In the genomic region with DNA sequence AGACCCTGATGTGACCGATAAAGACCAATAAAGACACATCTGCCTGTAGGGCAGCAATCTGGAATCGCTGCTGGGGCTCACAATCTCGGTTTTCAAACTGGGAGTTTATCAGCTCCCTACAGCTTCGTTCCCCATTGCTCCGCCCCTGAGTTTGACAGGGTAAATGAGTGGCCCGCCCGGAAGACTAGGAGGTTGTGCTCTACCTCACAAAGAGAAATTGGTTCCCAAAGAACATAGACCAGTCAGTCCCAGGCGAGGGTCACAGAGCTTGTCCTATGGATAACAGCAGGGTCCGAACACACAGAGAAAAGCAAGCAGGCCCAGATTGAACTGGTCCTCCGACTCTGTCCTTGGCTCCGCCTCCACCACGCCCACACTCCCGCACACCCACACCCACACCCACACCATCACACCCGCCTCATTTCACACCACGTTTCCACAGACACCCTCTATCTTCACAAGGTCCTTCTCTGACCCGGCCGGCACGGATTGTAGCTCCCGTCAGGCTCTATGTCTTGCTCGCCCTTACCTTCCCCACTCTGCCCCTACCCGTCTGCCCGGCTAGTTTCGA, we compare ENCODE assay signal across 8 mouse cellular contexts. TPM values are rescaled to one million over a fixed set of nuclear protein-coding genes. Genes with fewer than 3 reads are reported as not detected.
DNase-seq lines count a peak whose midpoint lies in the region; ATAC-seq and TF ChIP-seq lines count a peak whose summit lies in the region.

No protein-coding gene starts in this region.

- H3K27me3 ChIP-seq in liver, embryonic 13.5 days, result peaks cover 49% of the 10 kb centered on the region
- H3K27me3 ChIP-seq in myocyte (ENCODE audit: control insufficient read depth, insufficient read depth, insufficient read length), result no peaks in the 10 kb centered on the region

- H3K36me3 ChIP-seq in liver, embryonic 13.5 days, result no peaks in the 10 kb centered on the region
- peaks cover 4% of the 10 kb centered on the region for H3K36me3 ChIP-seq in myocyte (ENCODE audit: control insufficient read depth, insufficient read depth)

- peak; percentile 65 for ATAC-seq in inflammation-experienced regulatory T-cells, adult 6 months
- peak; percentile 76 for ATAC-seq in liver, embryonic 13.5 days (ENCODE audit: low read depth)

- H3K79me2 ChIP-seq in myocyte (ENCODE audit: control insufficient read depth, insufficient read depth), result peaks cover 14% of the 10 kb centered on the region

- peak overlapping the region; percentile 22 for H3ac ChIP-seq in myocyte (ENCODE audit: control insufficient read depth, insufficient read length)

- peak overlapping the region; percentile 67 for H3K4me2 ChIP-seq in liver, embryonic 13.5 days
- peak overlapping the region; percentile 94 for H3K4me2 ChIP-seq in myocyte (ENCODE audit: low read depth)

- peaks cover 21% of the 10 kb centered on the region for H3K4me1 ChIP-seq in liver, embryonic 13.5 days (replicated peaks)

- peak; percentile 78 for DNase-seq in cerebellum, adult 8-10 months
- no peak for DNase-seq in cerebellum, adult 9-11 months
- DNase-seq in 416B (ENCODE audit: low read depth), result peak; percentile 89
- DNase-seq in adrenal gland, postnatal 36 days, result peak; percentile 83 to 89
- peak; percentile 69 for DNase-seq in gastrocnemius, postnatal 10 days
- DNase-seq in liver, embryonic 13.5 days, result peak; percentile 45

- TF ChIP-seq POLR2A in myocyte (IDR thresholded peaks at IDR 0.05; ENCODE audit: insufficient read length, low read depth), result peak; percentile 52

- 2% methylated on average over 23 of the region's 23 CpGs for WGBS in liver, embryonic 13.5 days (ENCODE audit: insufficient replicate concordance)

- H3K9me3 ChIP-seq in liver, embryonic 13.5 days (replicated peaks), result no peaks in the 10 kb centered on the region

- H3K4me3 ChIP-seq in liver, embryonic 13.5 days (replicated peaks), result peak overlapping the region; percentile 64
- H3K4me3 ChIP-seq in myocyte, result peak overlapping the region; percentile 66

- no peak overlapping the region for H3K9ac ChIP-seq in liver, embryonic 13.5 days

- H3K27ac ChIP-seq in liver, embryonic 13.5 days, result no peak overlapping the region

TF ChIP-seq in myocyte, 11 proteins besides CTCF, POLR2A, EP300 and RAD21:
- TF ChIP-seq CEBPB (IDR thresholded peaks at IDR 0.05; ENCODE audit: insufficient read depth, poor library complexity, severe bottlenecking) (no peak), E2F4 (IDR thresholded peaks at IDR 0.05; ENCODE audit: insufficient read depth) (no peak), TCF12 (IDR thresholded peaks at IDR 0.05; ENCODE audit: insufficient read depth, poor library complexity, severe bottlenecking) (no peak), POLR2AphosphoS2 (IDR thresholded peaks at IDR 0.05; ENCODE audit: insufficient read length, low read depth) (peak; percentile 59), SRF (IDR thresholded peaks at IDR 0.05; ENCODE audit: control insufficient read depth, insufficient read length, low read depth) (no peak), MAX (IDR thresholded peaks at IDR 0.05; ENCODE audit: low read depth) (no peak), MYOD1 (IDR thresholded peaks at IDR 0.05; ENCODE audit: control insufficient read depth in 1 of 3, insufficient read length in 2 of 3, low read depth in 2 of 3) (no peak)

RNA-seq across cellular contexts. Expression of a gene that starts 0.6 kb away (rescaled TPM):
- 1 to 10 TPM; 2.2 to 2.5 TPM for total RNA-seq in adrenal gland, postnatal 36 days (2021)
- total RNA-seq in gastrocnemius, postnatal 10 days (2021), result 1 to 10 TPM; 3.7 to 4.5 TPM
- polyA plus RNA-seq in inflammation-experienced regulatory T-cells, adult 6 months (2017; shearing (Covaris generic)), result 10 to 100 TPM in 1 of 3 experiments, 1 to 10 TPM in 2; 2.7 to 34.6 (median 3.6) TPM
- polyA plus RNA-seq in liver, embryonic 13.5 days (2015; fragmentation: Nextera tagmentation; extraction: Ambion mirVana), result 6.3 and 7.5 TPM in 2 replicates
- 5.1 TPM for polyA plus RNA-seq in myocyte (2012; fragmentation: generic; extraction: Trizol)

RNA-seq across cellular contexts. Expression of a gene that starts 10.9 kb away (rescaled TPM):
- total RNA-seq in adrenal gland, postnatal 36 days (2021), result 10 to 100 TPM; 33.4 to 59.2 TPM
- total RNA-seq in gastrocnemius, postnatal 10 days (2021), result 10 to 100 TPM in 1 of 2 experiments, 1 to 10 TPM in 1; 8.0 to 14.2 TPM
- under 1 TPM in 1 of 3 experiments, not detected in 2; 0.35 TPM for polyA plus RNA-seq in inflammation-experienced regulatory T-cells, adult 6 months (2017; shearing (Covaris generic))
- 1.0 and 1.2 TPM in 2 replicates for polyA plus RNA-seq in liver, embryonic 13.5 days (2015; fragmentation: Nextera tagmentation; extraction: Ambion mirVana)
- 76.9 TPM for polyA plus RNA-seq in myocyte (2012; fragmentation: generic; extraction: Trizol)

RNA-seq across cellular contexts. Expression of a gene that starts 42.6 kb away (rescaled TPM):
- total RNA-seq in adrenal gland, postnatal 36 days (2021), result 10 to 100 TPM in 1 of 2 experiments, 1 to 10 TPM in 1; 2.5 to 10.4 TPM
- total RNA-seq in gastrocnemius, postnatal 10 days (2021), result under 1 TPM in 1 of 2 experiments, not detected in 1; 0.18 TPM
- under 1 TPM in 2 of 3 experiments, not detected in 1; 0.32 to 0.42 TPM for polyA plus RNA-seq in inflammation-experienced regulatory T-cells, adult 6 months (2017; shearing (Covaris generic))
- 0.12 and 0.17 TPM in 2 replicates for polyA plus RNA-seq in liver, embryonic 13.5 days (2015; fragmentation: Nextera tagmentation; extraction: Ambion mirVana)
- not detected for polyA plus RNA-seq in myocyte (2012; fragmentation: generic; extraction: Trizol)

Comparison
In these comparisons a context has a peak if more than half of its experiments do, and no peak if none do; other contexts are left out.
1. RNA of a gene that starts 10.9 kb away (polyA plus RNA-seq): 76.9 TPM in myocyte (single experiment); 1.0 to 1.2 TPM in liver, embryonic 13.5 days and 0.35 TPM in inflammation-experienced regulatory T-cells, adult 6 months; every median in the first group is over 10 times any median in the second.